Mouse (Mus musculus): ENCODE measurements around the gene Acap2.

Acap2 gene

DNA sequence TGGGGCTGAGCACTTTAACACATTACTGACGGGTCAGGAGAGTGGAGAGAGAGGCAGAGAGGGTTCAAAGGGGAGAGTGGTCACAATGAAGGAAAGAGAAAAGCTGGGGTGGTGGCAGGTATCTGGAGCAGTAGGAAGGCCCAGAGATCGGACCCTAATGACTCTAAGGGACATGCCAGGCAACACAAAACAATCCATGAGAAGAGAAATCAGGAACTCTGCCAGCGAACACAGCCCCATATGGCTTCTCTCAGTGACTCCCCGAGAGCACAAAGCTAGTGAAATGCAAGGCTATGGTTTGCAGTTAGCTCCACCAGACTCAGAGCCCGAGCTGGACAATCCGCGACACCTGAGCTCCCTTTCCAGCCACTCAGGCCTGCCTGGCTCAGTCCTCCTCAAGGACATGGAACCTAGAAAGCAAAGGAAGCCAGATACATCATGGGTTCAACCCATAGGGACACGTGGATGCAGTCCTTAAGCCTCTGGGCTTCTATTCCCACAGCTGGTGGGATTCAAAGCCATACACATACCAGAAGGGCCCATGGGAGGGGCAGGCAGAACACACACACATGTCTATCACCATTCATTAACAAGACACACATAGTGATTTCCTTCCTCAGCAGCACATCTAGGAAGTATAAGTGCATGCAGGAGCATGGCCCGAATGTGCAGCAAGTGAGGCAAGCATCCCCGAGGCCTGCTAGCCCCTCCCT, 153.7 kb downstream of the Acap2 start:
- DNase-seq (ENCODE audit: low read depth): no peak

DNA sequence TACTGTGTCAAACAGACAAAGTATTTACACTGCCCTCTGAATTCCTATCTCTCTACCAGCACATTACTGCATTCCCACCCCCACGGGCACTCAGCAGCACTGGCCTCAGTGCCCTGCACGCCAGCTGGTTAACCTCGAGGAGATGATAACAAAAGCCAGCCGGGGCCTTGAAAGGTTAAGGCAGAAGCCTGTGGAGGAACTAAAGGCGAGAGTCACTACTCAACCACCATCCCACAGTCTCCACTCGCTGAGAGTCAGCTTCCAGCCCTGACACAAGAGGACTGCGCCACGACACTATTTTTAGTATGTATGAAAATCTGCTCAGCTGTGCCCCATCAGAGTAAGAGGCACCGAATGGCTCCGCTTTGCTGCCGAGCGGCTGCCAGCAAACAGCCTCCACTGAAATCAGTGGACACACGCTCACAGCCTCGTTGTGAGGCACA, 154.8 kb downstream of the Acap2 start:
- no peak for DNase-seq (ENCODE audit: low read depth)

DNA sequence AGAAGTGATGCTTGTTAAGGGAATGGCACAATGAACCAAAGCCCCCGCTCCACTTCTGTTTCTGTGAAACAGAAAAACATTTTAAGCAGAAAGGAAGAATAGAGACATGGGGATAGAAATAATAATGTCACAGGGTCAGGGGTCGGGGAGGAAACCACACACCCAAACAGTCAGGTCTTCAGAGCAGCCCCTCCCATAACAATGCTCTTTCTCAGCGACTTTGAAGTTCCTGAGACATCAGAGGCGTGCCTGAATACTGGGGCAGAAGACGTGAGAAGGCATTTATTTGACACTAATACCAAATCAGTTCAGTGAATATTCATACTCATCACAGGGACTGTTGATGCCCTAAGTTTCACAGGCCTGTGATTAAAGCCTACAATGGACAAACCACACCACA, 155.8 kb downstream of the Acap2 start:
- DNase-seq (ENCODE audit: low read depth): no peak

DNA sequence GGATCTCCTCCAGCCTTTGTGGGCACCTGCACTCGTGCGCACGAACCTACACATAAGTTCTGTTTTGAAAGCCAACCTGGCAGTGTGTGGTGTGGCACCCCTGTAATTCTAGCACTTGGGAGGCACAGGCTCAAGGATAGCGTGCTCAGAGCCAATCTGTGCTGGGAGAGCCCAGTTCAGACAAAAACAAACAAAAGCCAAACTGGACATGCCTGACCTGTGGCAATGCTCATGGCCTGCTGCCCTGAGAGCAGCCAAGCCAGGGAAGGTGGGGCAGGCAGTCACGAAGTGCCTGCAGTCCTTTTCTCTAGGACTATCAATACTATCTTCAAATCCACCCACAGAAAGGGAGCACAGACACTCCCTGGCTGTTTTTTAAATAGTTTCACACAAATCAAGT, 157.9 kb downstream of the Acap2 start:
- no peak for DNase-seq (ENCODE audit: low read depth)
